Mouse (Mus musculus): ENCODE results near the gene Cacna1s. TPM values are rescaled to one million over a fixed set of nuclear protein-coding genes. Genes with fewer than 3 reads are reported as not detected.

Gene Cacna1s
- polyA plus RNA-seq, 1 experiment: 0.23 TPM

- Histone ChIP-seq H3ac (ENCODE audit: control insufficient read depth, insufficient read length, low read depth) (no peak overlapping the region), H3K36me3 (ENCODE audit: control insufficient read depth, insufficient read depth) (no peaks in the 10 kb centered on the region), H3K79me3 (ENCODE audit: low read depth) (no peaks in the 10 kb centered on the region), H3K27me3 (ENCODE audit: control insufficient read depth, insufficient read depth, insufficient read length) (no peaks in the 10 kb centered on the region), H3K79me2 (ENCODE audit: control insufficient read depth, insufficient read depth) (no peaks in the 10 kb centered on the region), H3K4me3 (ENCODE audit: insufficient read depth, poor library complexity, severe bottlenecking) (no peak overlapping the region)
- TF ChIP-seq MAX (IDR thresholded peaks at IDR 0.05): no peak
- peak; percentile 13 for TF ChIP-seq USF1 (IDR thresholded peaks at IDR 0.05; ENCODE audit: low read depth)
- no peak for TF ChIP-seq MYOD1 (IDR thresholded peaks at IDR 0.05; ENCODE audit: control insufficient read depth, insufficient read length, low read depth)
- TF ChIP-seq FOSL1 (IDR thresholded peaks at IDR 0.05; ENCODE audit: insufficient read depth, low read length, poor library complexity, severe bottlenecking): no peak
- peak; percentile 82 for TF ChIP-seq CEBPB (IDR thresholded peaks at IDR 0.05; ENCODE audit: low read depth)
- no peak for TF ChIP-seq CTCF (IDR thresholded peaks at IDR 0.05; ENCODE audit: control insufficient read depth, insufficient read depth, insufficient read length)
- no peak for TF ChIP-seq MYOG (IDR thresholded peaks at IDR 0.05; ENCODE audit: control insufficient read depth, extremely low read depth, insufficient read length)
These were observed 74.3 kb downstream of the Cacna1s start for GRCm38 (mm10) chr1:136126895-136127294.

DNA sequence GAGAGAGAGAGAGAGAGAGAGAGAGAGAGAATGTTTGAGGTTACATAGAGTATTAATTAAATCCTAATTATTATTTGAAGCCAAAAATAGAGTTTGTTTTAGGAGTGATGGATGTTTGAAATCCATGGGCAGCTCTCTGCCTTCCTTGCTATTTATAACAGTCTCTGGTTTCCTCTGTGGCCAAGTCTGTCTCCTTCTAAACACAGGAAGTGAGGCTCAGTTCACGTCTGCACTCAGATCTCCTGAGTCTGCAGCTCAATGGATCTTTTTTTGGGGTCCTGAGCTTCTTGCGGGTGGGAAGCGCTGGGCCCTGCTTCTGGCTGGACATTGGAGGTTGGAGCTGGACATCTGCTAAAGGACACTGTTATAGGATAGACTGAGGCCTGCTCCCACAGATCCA, 75.3 kb downstream of the Cacna1s start:
- no peaks in the 10 kb centered on the region for H3K79me2 ChIP-seq (ENCODE audit: control insufficient read depth, insufficient read depth)
- no peak overlapping the region for H3ac ChIP-seq (ENCODE audit: control insufficient read depth, insufficient read length, low read depth)
- TF ChIP-seq CEBPB (IDR thresholded peaks at IDR 0.05; ENCODE audit: low read depth): no peak
- TF ChIP-seq MYOG (IDR thresholded peaks at IDR 0.05; ENCODE audit: control insufficient read depth, extremely low read depth, insufficient read length): no peak
- TF ChIP-seq USF1 (IDR thresholded peaks at IDR 0.05; ENCODE audit: low read depth): no peak
- TF ChIP-seq MYOD1 (IDR thresholded peaks at IDR 0.05; ENCODE audit: control insufficient read depth, insufficient read length, low read depth): no peak
- no peak for TF ChIP-seq MAX (IDR thresholded peaks at IDR 0.05)
- TF ChIP-seq CTCF (IDR thresholded peaks at IDR 0.05; ENCODE audit: control insufficient read depth, insufficient read depth, insufficient read length): no peak
- no peak for TF ChIP-seq FOSL1 (IDR thresholded peaks at IDR 0.05; ENCODE audit: insufficient read depth, low read length, poor library complexity, severe bottlenecking)
- H3K36me3 ChIP-seq (ENCODE audit: control insufficient read depth, insufficient read depth): no peaks in the 10 kb centered on the region
- no peaks in the 10 kb centered on the region for H3K27me3 ChIP-seq (ENCODE audit: control insufficient read depth, insufficient read depth, insufficient read length)
- no peaks in the 10 kb centered on the region for H3K79me3 ChIP-seq (ENCODE audit: low read depth)
- H3K4me3 ChIP-seq (ENCODE audit: insufficient read depth, poor library complexity, severe bottlenecking): no peak overlapping the region

GRCm38 (mm10) chr1:136128416-136128815, 75.9 kb downstream of the Cacna1s start:
- Histone ChIP-seq H3ac (ENCODE audit: control insufficient read depth, insufficient read length, low read depth) (no peak overlapping the region), H3K27me3 (ENCODE audit: control insufficient read depth, insufficient read depth, insufficient read length) (no peaks in the 10 kb centered on the region), H3K79me2 (ENCODE audit: control insufficient read depth, insufficient read depth) (no peaks in the 10 kb centered on the region), H3K4me3 (ENCODE audit: insufficient read depth, poor library complexity, severe bottlenecking) (no peak overlapping the region), H3K36me3 (ENCODE audit: control insufficient read depth, insufficient read depth) (no peaks in the 10 kb centered on the region), H3K79me3 (ENCODE audit: low read depth) (no peaks in the 10 kb centered on the region)
- TF ChIP-seq CTCF (IDR thresholded peaks at IDR 0.05; ENCODE audit: control insufficient read depth, insufficient read depth, insufficient read length): no peak
- TF ChIP-seq FOSL1 (IDR thresholded peaks at IDR 0.05; ENCODE audit: insufficient read depth, low read length, poor library complexity, severe bottlenecking): no peak
- TF ChIP-seq USF1 (IDR thresholded peaks at IDR 0.05; ENCODE audit: low read depth): no peak

- no peak for TF ChIP-seq USF1 (IDR thresholded peaks at IDR 0.05; ENCODE audit: low read depth)
- TF ChIP-seq MAX (IDR thresholded peaks at IDR 0.05): no peak
- no peak for TF ChIP-seq MYOD1 (IDR thresholded peaks at IDR 0.05; ENCODE audit: control insufficient read depth, insufficient read length, low read depth)
- no peak for TF ChIP-seq CTCF (IDR thresholded peaks at IDR 0.05; ENCODE audit: control insufficient read depth, insufficient read depth, insufficient read length)
- TF ChIP-seq MYOG (IDR thresholded peaks at IDR 0.05; ENCODE audit: control insufficient read depth, extremely low read depth, insufficient read length): no peak
- TF ChIP-seq FOSL1 (IDR thresholded peaks at IDR 0.05; ENCODE audit: insufficient read depth, low read length, poor library complexity, severe bottlenecking): no peak
- no peak for TF ChIP-seq CEBPB (IDR thresholded peaks at IDR 0.05; ENCODE audit: low read depth)
- Histone ChIP-seq H3K79me3 (ENCODE audit: low read depth) (no peaks in the 10 kb centered on the region), H3K36me3 (ENCODE audit: control insufficient read depth, insufficient read depth) (no peaks in the 10 kb centered on the region), H3K4me3 (ENCODE audit: insufficient read depth, poor library complexity, severe bottlenecking) (no peak overlapping the region), H3ac (ENCODE audit: control insufficient read depth, insufficient read length, low read depth) (no peak overlapping the region), H3K79me2 (ENCODE audit: control insufficient read depth, insufficient read depth) (no peaks in the 10 kb centered on the region), H3K27me3 (ENCODE audit: control insufficient read depth, insufficient read depth, insufficient read length) (no peaks in the 10 kb centered on the region)
These were observed 76.5 kb downstream of the Cacna1s start for GRCm38 (mm10) chr1:136128944-136129589.

DNA sequence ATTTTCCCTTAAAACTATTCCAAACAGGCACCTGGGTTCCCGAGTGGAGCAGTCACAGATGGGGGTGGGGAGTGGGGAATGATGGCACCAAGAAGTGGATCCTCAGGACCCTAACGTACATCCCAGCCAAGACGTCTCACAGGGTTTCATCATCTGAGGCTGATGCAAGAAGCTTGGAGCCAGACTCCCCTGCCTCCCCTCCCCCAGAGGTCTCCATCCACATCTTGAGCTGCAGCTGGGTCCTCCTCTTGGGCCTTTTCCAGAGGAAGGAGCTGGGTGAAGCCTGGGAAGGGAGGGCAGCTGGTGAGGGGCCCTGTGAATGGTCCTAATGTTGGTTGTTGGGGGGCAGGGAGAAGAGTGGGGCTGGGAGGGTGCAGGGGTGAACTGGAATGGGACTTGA, 77.6 kb downstream of the Cacna1s start:
- H3K4me3 ChIP-seq (ENCODE audit: insufficient read depth, poor library complexity, severe bottlenecking): no peak overlapping the region
- TF ChIP-seq CEBPB (IDR thresholded peaks at IDR 0.05; ENCODE audit: low read depth): no peak
- TF ChIP-seq MYOD1 (IDR thresholded peaks at IDR 0.05; ENCODE audit: control insufficient read depth, insufficient read length, low read depth): no peak
- no peak for TF ChIP-seq FOSL1 (IDR thresholded peaks at IDR 0.05; ENCODE audit: insufficient read depth, low read length, poor library complexity, severe bottlenecking)
- TF ChIP-seq CTCF (IDR thresholded peaks at IDR 0.05; ENCODE audit: control insufficient read depth, insufficient read depth, insufficient read length): no peak
- TF ChIP-seq MYOG (IDR thresholded peaks at IDR 0.05; ENCODE audit: control insufficient read depth, extremely low read depth, insufficient read length): no peak
- TF ChIP-seq MAX (IDR thresholded peaks at IDR 0.05): no peak
- no peak for TF ChIP-seq USF1 (IDR thresholded peaks at IDR 0.05; ENCODE audit: low read depth)
- no peaks in the 10 kb centered on the region for H3K79me3 ChIP-seq (ENCODE audit: low read depth)
- H3K27me3 ChIP-seq (ENCODE audit: control insufficient read depth, insufficient read depth, insufficient read length): no peaks in the 10 kb centered on the region
- no peaks in the 10 kb centered on the region for H3K36me3 ChIP-seq (ENCODE audit: control insufficient read depth, insufficient read depth)
- H3ac ChIP-seq (ENCODE audit: control insufficient read depth, insufficient read length, low read depth): no peak overlapping the region
- no peaks in the 10 kb centered on the region for H3K79me2 ChIP-seq (ENCODE audit: control insufficient read depth, insufficient read depth)
